11 mouse cellular contexts compared by ENCODE assay signal in the genomic region with DNA sequence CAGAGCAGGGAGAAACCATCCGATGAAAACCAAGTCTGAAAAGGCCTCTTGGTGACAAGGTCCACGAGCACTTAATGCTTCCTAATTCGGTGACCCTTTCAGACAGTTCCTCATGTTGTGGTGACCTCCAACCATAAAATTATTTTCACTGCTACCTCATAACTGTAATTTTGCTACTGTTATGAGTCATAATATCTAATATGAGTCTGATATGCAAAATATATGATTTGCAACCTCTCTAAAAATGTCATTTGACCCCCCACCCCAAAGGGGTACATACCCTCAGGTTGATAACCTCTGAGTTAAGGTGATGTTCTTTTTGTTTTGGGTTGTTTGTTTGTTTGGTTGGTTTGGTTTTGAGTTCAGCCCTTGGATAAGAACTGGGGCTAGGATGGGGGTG. TPM values are rescaled to one million over a fixed set of nuclear protein-coding genes. Genes with fewer than 3 reads are reported as not detected.
DNase-seq lines count a peak whose midpoint lies in the region; ATAC-seq and TF ChIP-seq lines count a peak whose summit lies in the region.
"Had no signal": no experiment of that assay in that cellular context is flagged by ENCODE, and none has a peak within 500 bp of the region (broad histone marks: within the 10 kb centered on the region; RNA-seq: fewer than 3 reads in every experiment).

No protein-coding gene starts in this region.

- no peak overlapping the region for H3K27ac ChIP-seq in lung, embryonic 16.5 days (ENCODE audit: low read length)
- H3K27ac ChIP-seq in MEL (ENCODE audit: control insufficient read depth, low read depth, low read length) = peak overlapping the region; percentile 96
- peak overlapping the region; percentile 39; the same call in 1 of the 2 replicates for H3K27ac ChIP-seq in liver, embryonic 13.5 days
- H3K27ac ChIP-seq in small intestine, adult 2 months (ENCODE audit: insufficient read depth, low read depth, low read length) = peak overlapping the region; percentile 7; the same call in 1 of the 2 replicates
- no peak overlapping the region for H3K27ac ChIP-seq in forebrain, embryonic 16.5 days (ENCODE audit: low read length)
- H3K27ac ChIP-seq: hindbrain, embryonic 15.5 days; limb, embryonic 15.5 days had no signal

- TF ChIP-seq RAD21 in MEL (IDR thresholded peaks at IDR 0.05; ENCODE audit: low read depth, low read length) = no peak

- peaks cover 13% of the 10 kb centered on the region for H3K4me1 ChIP-seq in lung, embryonic 16.5 days (replicated peaks; ENCODE audit: control insufficient read depth, insufficient read depth, low read length)
- H3K4me1 ChIP-seq in MEL (ENCODE audit: control insufficient read depth in 1 of 2, insufficient read depth in 2 of 2, low read length in 2 of 2) = peaks cover 32 to 58% of the 10 kb centered on the region in 2 experiments
- peaks cover 75% of the 10 kb centered on the region for H3K4me1 ChIP-seq in liver, embryonic 13.5 days (replicated peaks)
- H3K4me1 ChIP-seq in small intestine, adult 2 months (ENCODE audit: control insufficient read depth, insufficient read depth, insufficient read length, low read length) = peaks cover 9% of the 10 kb centered on the region; the same call in 1 of the 2 replicates
- no peaks in the 10 kb centered on the region for H3K4me1 ChIP-seq in forebrain, embryonic 16.5 days (replicated peaks; ENCODE audit: control insufficient read depth, insufficient read depth, low read length)
- H3K4me1 ChIP-seq: limb, embryonic 15.5 days had no signal

- H3K4me3 ChIP-seq in lung, embryonic 16.5 days (ENCODE audit: low read length) = no peak overlapping the region
- H3K4me3 ChIP-seq in MEL (ENCODE audit: control insufficient read depth in 1 of 2, insufficient read depth in 1 of 2, low read depth in 2 of 2, low read length in 2 of 2) = peak overlapping the region in 1 of 2 experiments; percentile 43; a peak in 3 of 4 replicates
- H3K4me3 ChIP-seq in liver, embryonic 13.5 days (replicated peaks) = peak overlapping the region; percentile 18; the same call in 1 of the 2 replicates
- H3K4me3 ChIP-seq in small intestine, adult 2 months (ENCODE audit: low read depth, low read length) = no peak overlapping the region
- H3K4me3 ChIP-seq in forebrain, embryonic 16.5 days (replicated peaks; ENCODE audit: low read length) = no peak overlapping the region
- H3K4me3 ChIP-seq: hindbrain, embryonic 15.5 days; limb, embryonic 15.5 days had no signal

- H3K9ac ChIP-seq in lung, embryonic 16.5 days (ENCODE audit: low read length) = no peak overlapping the region
- peak overlapping the region; percentile 48 for H3K9ac ChIP-seq in MEL (ENCODE audit: control insufficient read depth, low read depth, low read length, poor library complexity, severe bottlenecking)
- H3K9ac ChIP-seq in liver, embryonic 13.5 days = no peak overlapping the region
- H3K9ac ChIP-seq in forebrain, embryonic 16.5 days (replicated peaks; ENCODE audit: low read depth, low read length) = no peak overlapping the region
- H3K9ac ChIP-seq: hindbrain, embryonic 15.5 days; limb, embryonic 15.5 days had no signal

- H3K36me3 ChIP-seq in lung, embryonic 16.5 days (ENCODE audit: control insufficient read depth, insufficient read depth, low read length) = no peaks in the 10 kb centered on the region
- peaks cover 0 to 62% of the 10 kb centered on the region in 2 experiments; a peak in 2 of 4 replicates for H3K36me3 ChIP-seq in MEL (ENCODE audit: control insufficient read depth in 1 of 2, insufficient read depth in 2 of 2, low read length in 2 of 2)
- H3K36me3 ChIP-seq in liver, embryonic 13.5 days = no peaks in the 10 kb centered on the region
- H3K36me3 ChIP-seq in small intestine, adult 2 months (ENCODE audit: control insufficient read depth, insufficient read depth, low read length) = no peaks in the 10 kb centered on the region
- no peaks in the 10 kb centered on the region for H3K36me3 ChIP-seq in forebrain, embryonic 16.5 days (ENCODE audit: control insufficient read depth, insufficient read depth)
- H3K36me3 ChIP-seq: hindbrain, embryonic 15.5 days; limb, embryonic 15.5 days had no signal

- H3K79me2 ChIP-seq in MEL (ENCODE audit: control insufficient read depth, insufficient read depth, low read length, poor library complexity) = peaks cover 10% of the 10 kb centered on the region

- TF ChIP-seq EP300 in MEL (IDR thresholded peaks at IDR 0.05; ENCODE audit: low read depth in 1 of 2, low read length in 2 of 2) = no peak

- TF ChIP-seq POLR2A in MEL (IDR thresholded peaks at IDR 0.05; ENCODE audit: control insufficient read depth in 1 of 2, insufficient read depth in 1 of 2, low read depth in 1 of 2, low read length in 2 of 2, poor library complexity in 1 of 2) = no peak
- no peak for TF ChIP-seq POLR2A in small intestine, adult 2 months (IDR thresholded peaks at IDR 0.05; ENCODE audit: low read depth, low read length)

- H3K4me2 ChIP-seq in lung, embryonic 16.5 days (ENCODE audit: low read depth, low read length) = peak overlapping the region; percentile 28; the same call in 1 of the 2 replicates
- H3K4me2 ChIP-seq in liver, embryonic 13.5 days = peak overlapping the region; percentile 52
- H3K4me2 ChIP-seq in forebrain, embryonic 16.5 days (ENCODE audit: low read length) = no peak overlapping the region
- H3K4me2 ChIP-seq: hindbrain, embryonic 15.5 days; limb, embryonic 15.5 days had no signal

- TF ChIP-seq CTCF in MEL (IDR thresholded peaks at IDR 0.05 in 2 of 3, conservative IDR thresholded peaks at IDR 0.05 in 1 of 3; ENCODE audit: control insufficient read depth in 1 of 3, insufficient read depth in 1 of 3, low read depth in 2 of 3, low read length in 3 of 3, poor library complexity in 1 of 3, severe bottlenecking in 1 of 3) = no peak
- no peak for TF ChIP-seq CTCF in small intestine, adult 2 months (IDR thresholded peaks at IDR 0.05; ENCODE audit: extremely low read depth, insufficient read length, insufficient replicate concordance, low read depth, low read length)

- no peaks in the 10 kb centered on the region for H3K27me3 ChIP-seq in lung, embryonic 16.5 days (ENCODE audit: control insufficient read depth, insufficient read depth, low read depth, low read length)
- no peaks in the 10 kb centered on the region for H3K27me3 ChIP-seq in MEL (ENCODE audit: control insufficient read depth in 1 of 2, insufficient read depth in 2 of 2, low read length in 2 of 2)
- no peaks in the 10 kb centered on the region for H3K27me3 ChIP-seq in liver, embryonic 13.5 days
- H3K27me3 ChIP-seq in small intestine, adult 2 months (ENCODE audit: control insufficient read depth, insufficient read depth, low read length) = no peaks in the 10 kb centered on the region
- no peaks in the 10 kb centered on the region for H3K27me3 ChIP-seq in forebrain, embryonic 16.5 days (replicated peaks; ENCODE audit: control insufficient read depth, insufficient read depth, low read length)
- H3K27me3 ChIP-seq: hindbrain, embryonic 15.5 days; limb, embryonic 15.5 days had no signal

- no peak for ATAC-seq in lung, embryonic 16.5 days (ENCODE audit: low read depth)
- no peak for ATAC-seq in liver, embryonic 13.5 days (ENCODE audit: low read depth)
- no peak for ATAC-seq in forebrain, embryonic 16.5 days

- H3K9me3 ChIP-seq in lung, embryonic 16.5 days (ENCODE audit: control insufficient read depth, low read length) = no peaks in the 10 kb centered on the region
- H3K9me3 ChIP-seq in MEL (replicated peaks; ENCODE audit: insufficient read depth, low read length) = no peaks in the 10 kb centered on the region
- H3K9me3 ChIP-seq in liver, embryonic 13.5 days (replicated peaks) = no peaks in the 10 kb centered on the region
- H3K9me3 ChIP-seq in forebrain, embryonic 16.5 days (ENCODE audit: control insufficient read depth, low read length) = no peaks in the 10 kb centered on the region
- H3K9me3 ChIP-seq: hindbrain, embryonic 15.5 days; limb, embryonic 15.5 days had no signal

- 68% methylated on average over 3 of the region's 3 CpGs for WGBS in lung, embryonic 16.5 days
- 35% methylated on average over 3 of the region's 3 CpGs for WGBS in liver, embryonic 13.5 days (ENCODE audit: insufficient replicate concordance)
- 31% methylated on average over 3 of the region's 3 CpGs for WGBS in small intestine, adult 2 months
- WGBS in forebrain, embryonic 16.5 days = 85% methylated on average over 3 of the region's 3 CpGs

- no peak for DNase-seq in lung, postnatal 25 days (ENCODE audit: low spot score)
- DNase-seq in MEL (ENCODE audit: low read depth, low spot score) = no peak
- no peak for DNase-seq in liver, embryonic 13.5 days
- DNase-seq in cerebellum, adult 8-10 months = no peak
- DNase-seq: cerebellum, adult 11-12 months; kidney, adult 8-10 months had no signal

TF ChIP-seq in MEL, 35 proteins besides CTCF, POLR2A, EP300 and RAD21:
- TF ChIP-seq ZKSCAN1 (IDR thresholded peaks at IDR 0.05; ENCODE audit: low read depth, low read length) (no peak), SIN3A (IDR thresholded peaks at IDR 0.05; ENCODE audit: low read length) (no peak), TBP (IDR thresholded peaks at IDR 0.05; ENCODE audit: low read depth, low read length) (0 out of 2 replicates have a peak, but pooled peaks have one; percentile 1)
TF ChIP-seq in MEL: peak in this region for 1.

RNA-seq across cellular contexts. Expression of a gene that starts 32.2 kb away (rescaled TPM):
- polyA plus RNA-seq in lung, embryonic 16.5 days (2015; fragmentation: Nextera tagmentation; extraction: Ambion mirVana) = 7.0 and 7.5 TPM in 2 replicates
- 6.3 and 7.2 TPM in 2 replicates for total RNA-seq in MEL (2012; rRNA removed)
- 1 to 10 TPM in 1 of 2 experiments, not detected in 1; 7.6 TPM for polyA plus RNA-seq in MEL (2012; ENCODE audit: insufficient read depth in 1 of 2, insufficient read length in 2 of 2, low read depth in 1 of 2, low replicate concordance in 2 of 2, missing spikeins in 1 of 2)
- polyA plus RNA-seq in liver, embryonic 13.5 days (2015; fragmentation: Nextera tagmentation; extraction: Ambion mirVana) = 4.6 and 6.1 TPM in 2 replicates
- polyA plus RNA-seq in small intestine, adult 2 months (2012; rRNA removed) = 1.0 and 1.1 TPM in 2 replicates
- 5.2 and 5.5 TPM in 2 replicates for polyA plus RNA-seq in forebrain, embryonic 16.5 days (2015; fragmentation: Nextera tagmentation; extraction: Ambion mirVana)

Comparison
In these comparisons a context has a peak if more than half of its experiments do, and no peak if none do; other contexts are left out.
1. H3K27ac ChIP-seq: peak in MEL (single experiment), liver, embryonic 13.5 days (single experiment) and small intestine, adult 2 months (single experiment); none in lung, embryonic 16.5 days (single experiment) and forebrain, embryonic 16.5 days (single experiment).